Mouse (Mus musculus) adrenal gland, adult 2 months (tissue): Measurements from ENCODE around the gene Ralgps1. TPM values are rescaled to one million over a fixed set of nuclear protein-coding genes. Genes with fewer than 3 reads are reported as not detected.

Experiments
- DNase-seq: peaks from one replicate; pipeline ENCODE4 v3.0.0; 2021
- long read RNA-seq: library from polyadenylated mRNA; stranded (forward); transcript quantifications from one replicate; pipeline ENCODE4 v2.0.0, GENCODE M21; 2021
- polyA plus RNA-seq: library from polyadenylated mRNA; depleted of rRNA; stranded (reverse); fragments of >200 nt; gene quantifications from 2 replicates; pipeline ENCODE4 v1.2.3, GENCODE M21; 2012; rRNA removed
- total RNA-seq, 2 experiments: library from RNA; stranded (reverse); gene quantifications; 2 replicates each; pipeline ENCODE4 v1.2.3; 2021

The Ralgps1 gene
- 1 to 10 TPM; 4.2 to 5.1 TPM for total RNA-seq
- 2.8 and 3.8 TPM in 2 replicates for polyA plus RNA-seq
- long read RNA-seq, partial matches to known transcripts = 0 of 3 reads
- long read RNA-seq, other reads (novel, unspliced or antisense) = 3 of 3 reads

- DNase-seq = peak; percentile 99
Observed at GRCm38 (mm10) chr2:33370777-33371647, at the start of gene Ralgps1. Gene Ralgps1 (minus strand): TSS chr2:33371486.

- no peak for DNase-seq
Observed at GRCm38 (mm10) chr2:33417454-33417853, 46.2 kb upstream of the Ralgps1 start.

DNA sequence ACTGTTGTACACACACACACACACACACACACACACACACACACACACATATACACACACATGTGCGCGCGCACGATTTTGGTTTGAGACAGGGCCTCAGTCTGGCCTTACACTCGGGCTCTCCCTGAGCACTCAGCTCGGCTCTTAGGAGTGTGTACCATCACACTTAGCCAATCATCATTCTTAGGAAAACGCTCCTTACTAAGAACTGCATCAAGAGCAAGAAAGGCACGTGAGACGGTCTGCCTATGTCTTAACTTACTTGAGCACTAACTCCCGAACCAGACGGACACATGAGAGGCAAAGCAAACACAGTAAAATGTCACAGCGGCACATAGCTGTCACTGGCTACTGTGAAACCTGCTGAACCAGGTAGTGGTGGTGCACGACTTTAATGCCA, 42.7 kb upstream of the Ralgps1 start:
- DNase-seq = no peak

DNA sequence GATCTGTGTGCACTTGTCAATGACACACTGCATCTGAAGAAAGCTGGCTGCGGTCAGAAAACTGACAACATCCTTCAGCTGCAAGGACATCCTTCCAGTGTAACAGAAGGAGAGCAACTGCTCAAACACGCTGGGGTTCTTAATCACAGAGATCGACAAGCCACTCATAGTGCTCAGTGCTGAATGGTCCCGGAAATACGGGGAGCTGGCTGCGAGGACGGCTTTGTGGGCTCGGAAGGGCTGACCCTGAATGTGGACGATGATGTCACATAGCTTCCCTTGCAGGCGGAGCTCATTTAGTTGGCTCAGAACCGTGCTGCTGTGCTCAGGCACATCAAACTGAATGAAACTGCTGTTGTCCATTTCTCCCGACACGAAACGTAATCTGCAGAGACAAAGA, 40.8 kb upstream of the Ralgps1 start:
- peak; percentile 50 for DNase-seq

GRCm38 (mm10) chr2:33403511-33404003, 32.3 kb upstream of the Ralgps1 start:
- no peak for DNase-seq

GRCm38 (mm10) chr2:33402638-33403037, 31.4 kb upstream of the Ralgps1 start:
- no peak for DNase-seq

DNA sequence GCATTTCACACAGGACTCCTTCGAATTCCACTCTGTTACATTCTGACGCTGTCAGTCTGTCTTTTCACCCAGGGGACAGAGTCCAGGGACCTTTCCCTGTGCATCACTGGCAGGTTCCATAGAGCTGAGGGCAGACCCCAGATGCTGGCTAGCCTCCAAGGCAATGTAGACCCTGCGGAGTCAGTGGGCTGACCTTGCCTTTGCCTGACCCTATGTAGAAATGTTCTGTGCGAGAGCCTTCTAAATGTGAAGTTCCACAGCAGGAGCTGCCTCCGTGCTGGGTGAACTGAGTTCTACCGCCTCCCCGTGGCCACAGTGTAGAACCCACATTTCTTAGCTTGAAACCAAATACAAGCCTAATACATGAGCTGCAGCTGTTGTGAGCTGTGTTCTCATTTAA, 30.9 kb upstream of the Ralgps1 start:
- DNase-seq = peak; percentile 44

GRCm38 (mm10) chr2:33401217-33401616, 29.9 kb upstream of the Ralgps1 start:
- DNase-seq = no peak

DNA sequence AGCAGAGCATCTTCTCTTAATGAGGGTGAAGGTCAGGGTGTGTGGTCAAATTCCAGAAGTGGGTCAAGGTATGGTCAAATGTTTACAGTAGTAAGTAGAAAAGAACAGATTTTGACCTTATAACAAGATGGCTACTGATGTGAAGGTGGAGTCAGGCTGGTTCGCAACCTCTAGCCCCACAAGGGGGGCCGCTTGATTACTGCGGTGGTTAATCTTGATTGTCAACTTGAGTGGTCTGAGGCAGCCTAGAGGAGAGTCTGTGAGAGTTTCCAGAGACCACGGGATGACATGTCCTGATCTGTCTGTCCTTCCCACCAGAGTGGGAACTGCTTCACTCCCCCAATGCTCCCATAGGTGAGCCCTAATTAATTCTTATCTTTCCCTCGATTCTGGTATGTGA, 29.3 kb upstream of the Ralgps1 start:
- no peak for DNase-seq

DNA sequence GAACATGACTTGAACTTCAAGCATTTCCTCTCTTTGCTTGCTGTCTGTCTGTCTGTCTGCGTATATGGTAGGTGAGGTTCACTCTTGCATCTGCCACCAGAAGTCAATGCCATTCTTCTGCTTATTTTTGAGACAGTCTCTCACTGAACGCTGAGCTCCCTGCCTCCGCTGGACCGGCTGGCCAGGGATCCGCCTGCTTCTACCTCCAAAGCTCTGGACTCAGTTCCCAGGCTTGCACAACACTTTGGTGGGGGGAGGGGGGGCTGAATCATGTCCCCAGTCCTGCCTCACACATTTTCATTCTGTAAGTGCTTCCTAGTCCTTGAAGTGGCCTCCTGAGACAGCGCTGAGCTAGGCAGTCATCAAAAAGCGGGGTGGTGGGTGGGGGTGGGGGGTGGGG, 27.8 kb upstream of the Ralgps1 start:
- DNase-seq = peak; percentile 17

GRCm38 (mm10) chr2:33397036-33397435, 25.8 kb upstream of the Ralgps1 start:
- DNase-seq = no peak

DNA sequence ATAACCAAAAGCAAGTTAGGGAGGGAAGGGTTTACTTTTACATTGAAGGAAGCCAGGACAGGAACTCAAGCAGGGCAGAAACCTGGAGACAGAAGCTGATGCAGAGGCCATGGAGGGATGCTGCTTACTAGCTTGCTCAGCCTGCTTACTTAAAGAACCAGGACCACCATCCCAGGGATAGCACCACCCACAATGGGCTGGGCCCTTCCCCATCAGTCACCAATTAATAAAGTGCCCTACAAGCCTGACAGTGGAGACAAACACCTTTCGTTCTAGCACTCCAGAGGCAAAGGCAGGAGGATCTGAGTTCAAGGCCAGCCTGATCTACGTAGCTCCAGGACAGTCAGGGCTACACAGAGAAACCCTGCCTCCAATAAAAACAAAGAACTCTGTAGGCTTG, 23.8 kb upstream of the Ralgps1 start:
- no peak for DNase-seq

- DNase-seq = no peak
Observed at GRCm38 (mm10) chr2:33393951-33394635, 22.8 kb upstream of the Ralgps1 start.

GRCm38 (mm10) chr2:33393021-33393420, 21.7 kb upstream of the Ralgps1 start:
- no peak for DNase-seq

DNA sequence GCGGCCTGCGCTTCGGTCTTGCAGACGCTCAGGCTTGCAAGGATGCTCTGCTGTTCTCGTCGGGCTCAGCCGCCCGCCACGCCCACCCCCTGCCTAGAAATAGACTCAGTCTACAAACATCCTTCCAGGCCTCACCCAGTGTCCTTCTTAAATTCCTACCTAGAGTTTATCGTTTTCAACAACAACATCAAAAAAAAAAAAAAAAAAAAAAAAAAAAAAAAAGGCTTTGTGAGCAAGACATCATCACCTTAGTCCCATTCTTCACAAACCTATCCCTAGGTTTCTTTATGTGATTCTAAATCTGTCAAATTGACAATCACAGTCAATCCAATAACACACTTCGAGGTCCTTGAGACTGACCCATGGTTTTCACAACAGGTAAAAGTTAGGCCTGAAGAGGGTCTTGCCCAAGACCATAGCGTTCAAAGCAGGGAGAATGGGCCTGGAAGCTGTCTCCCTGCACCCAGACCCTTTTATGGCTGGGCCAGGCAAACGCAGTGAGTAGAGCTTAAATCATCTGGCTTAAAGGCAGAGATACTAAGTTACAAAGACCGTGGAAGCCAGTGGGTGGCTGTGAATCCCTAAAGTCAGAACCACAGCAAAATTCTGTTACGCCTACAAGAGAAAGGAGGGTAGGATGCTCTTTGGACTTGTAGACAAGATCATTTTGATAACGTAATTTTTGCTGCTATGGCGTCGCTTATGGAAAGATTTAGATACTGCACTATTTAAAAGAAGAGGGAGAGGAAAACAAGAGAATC, 542 bp upstream of the Ralgps1 start:
- DNase-seq = no peak

DNA sequence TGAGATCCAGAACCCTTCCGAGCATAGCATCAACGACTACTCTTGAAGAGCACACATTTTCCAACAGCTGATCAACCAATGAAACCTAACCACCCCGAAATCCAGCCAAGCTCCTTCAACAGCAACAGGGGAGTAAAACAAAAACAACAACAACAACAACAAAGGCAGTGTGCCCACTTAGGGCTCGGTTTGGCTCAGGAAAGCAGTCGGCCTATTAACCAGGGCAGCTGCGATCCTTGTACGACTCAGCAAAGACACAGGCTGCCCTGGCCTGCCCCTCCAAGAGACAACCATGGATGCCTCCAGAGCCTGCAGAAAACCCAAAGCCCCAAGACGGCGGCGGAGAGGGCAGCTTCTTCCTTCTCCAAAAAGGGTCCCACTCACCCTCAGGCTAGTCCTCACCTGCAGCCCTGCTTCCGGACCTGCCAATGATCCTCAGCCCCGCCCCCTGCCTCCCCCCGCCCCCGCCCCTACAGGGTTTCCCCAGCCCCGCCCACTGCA, 960 bp downstream of the Ralgps1 start:
- DNase-seq = no peak

DNA sequence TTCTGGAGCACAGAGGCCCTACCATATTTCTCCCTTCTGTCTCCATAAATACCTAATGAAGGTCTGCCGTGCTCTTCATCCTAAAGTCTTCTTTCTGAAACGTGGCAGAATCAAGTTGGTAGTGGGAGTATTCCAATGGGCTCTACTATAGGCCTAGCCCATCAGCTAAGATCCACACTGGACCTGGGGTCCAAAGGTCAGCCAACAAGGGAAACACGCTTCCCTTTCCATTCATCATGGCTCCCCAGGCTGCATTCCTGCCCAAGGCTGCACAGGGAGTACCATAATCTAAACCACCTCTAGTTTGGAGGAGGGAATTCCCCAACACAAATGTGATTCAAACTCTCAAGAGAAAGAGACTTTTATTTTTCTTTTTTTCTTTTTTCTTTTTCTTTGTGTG, 1.8 kb downstream of the Ralgps1 start:
- DNase-seq = no peak

DNA sequence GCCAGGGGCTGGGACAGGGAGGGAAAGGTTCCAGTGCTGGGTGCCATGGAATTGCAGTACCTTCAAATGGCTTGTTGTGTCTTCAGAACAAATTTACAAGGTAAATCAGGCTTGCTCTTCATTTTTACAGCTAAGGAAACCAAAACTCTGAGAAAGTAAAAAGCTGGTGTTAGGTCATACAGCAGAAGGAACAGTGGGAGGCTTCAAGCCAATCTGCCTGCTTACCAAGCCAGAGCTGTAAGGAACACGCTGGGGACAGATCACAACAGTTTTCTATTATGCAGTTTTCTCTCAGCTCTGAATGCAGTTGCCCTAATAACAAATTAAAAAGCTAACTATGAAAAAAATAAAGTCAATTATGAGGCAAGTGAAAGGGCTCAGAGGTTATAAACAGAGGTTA, 2.8 kb downstream of the Ralgps1 start:
- no peak for DNase-seq

DNA sequence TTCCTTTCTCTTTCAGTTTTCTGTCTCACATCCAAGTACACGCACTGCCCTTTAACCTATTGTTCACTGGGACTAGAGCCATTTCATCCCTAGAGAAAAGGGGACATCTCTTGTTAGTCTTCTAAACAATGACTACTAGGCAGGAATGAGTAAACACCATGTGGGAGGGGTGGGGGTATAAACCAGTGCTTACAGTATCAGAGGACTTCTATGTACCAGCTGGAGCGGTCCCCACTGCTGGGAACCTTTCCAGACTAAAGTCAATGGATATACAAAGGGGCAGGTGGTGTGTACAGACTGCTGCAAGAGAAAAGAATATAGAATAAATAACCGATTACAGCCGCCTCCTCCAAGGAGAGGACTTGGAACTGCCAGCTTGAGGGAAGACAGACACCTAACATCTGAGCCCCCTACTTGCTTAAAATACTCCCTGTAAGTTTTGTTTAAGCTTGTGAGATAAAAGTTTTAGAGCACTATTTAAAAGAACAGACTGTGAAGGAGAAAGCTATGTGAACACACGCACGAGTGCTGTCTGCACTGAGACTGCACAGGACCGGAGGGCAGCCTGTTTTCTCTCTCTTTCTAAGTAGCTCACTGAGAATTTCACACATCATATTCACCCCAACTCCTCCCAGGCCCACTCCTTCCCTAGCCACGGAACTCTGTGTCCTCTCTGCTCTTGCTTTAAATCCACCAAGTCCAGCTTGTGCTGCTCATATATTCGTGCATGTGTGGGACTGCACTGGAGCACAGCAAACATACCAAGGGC, 5.4 kb downstream of the Ralgps1 start:
- DNase-seq = no peak

GRCm38 (mm10) chr2:33364656-33365055, 6.6 kb downstream of the Ralgps1 start:
- DNase-seq = no peak

GRCm38 (mm10) chr2:33363890-33364289, 7.4 kb downstream of the Ralgps1 start:
- DNase-seq = no peak
